Comparison of ENCODE assay signal across 17 mouse cellular contexts in genomic region chr6:31123342-31123990, GRCm38 (mm10).
DNase-seq lines count a peak whose midpoint lies in the region; ATAC-seq and TF ChIP-seq lines count a peak whose summit lies in the region.
"Had no signal": no experiment of that assay in that cellular context is flagged by ENCODE, and none has a peak within 500 bp of the region (broad histone marks: within the 10 kb centered on the region; RNA-seq: fewer than 3 reads in every experiment).

No protein-coding gene starts in this region.

- no peaks in the 10 kb centered on the region for H3K9me3 ChIP-seq in MEL (replicated peaks; ENCODE audit: insufficient read depth, low read length)
- H3K9me3 ChIP-seq in liver, embryonic 11.5 days (ENCODE audit: control insufficient read depth, low read length) = no peaks in the 10 kb centered on the region
- H3K9me3 ChIP-seq: embryonic facial prominence, embryonic 10.5 days; forebrain, embryonic 15.5 days; hindbrain, embryonic 13.5 days; limb, embryonic 12.5 days; neural tube, embryonic 15.5 days had no signal

- 0 out of 2 replicates have a peak overlapping the region, but pooled peaks have one; percentile 6 for H3K27ac ChIP-seq in liver, adult 2 months (replicated peaks; ENCODE audit: insufficient read depth, low read depth, low read length)
- H3K27ac ChIP-seq in MEL (ENCODE audit: control insufficient read depth, low read depth, low read length) = no peak overlapping the region
- 0 out of 2 replicates have a peak overlapping the region, but pooled peaks have one; percentile 11 for H3K27ac ChIP-seq in liver, embryonic 11.5 days (ENCODE audit: low read depth, low read length)
- H3K27ac ChIP-seq: embryonic facial prominence, embryonic 10.5 days; forebrain, embryonic 15.5 days; hindbrain, embryonic 13.5 days; limb, embryonic 12.5 days; neural tube, embryonic 15.5 days had no signal

- no peak overlapping the region for H3K9ac ChIP-seq in liver, adult 2 months (ENCODE audit: low read depth, low read length)
- peak overlapping the region; percentile 27 for H3K9ac ChIP-seq in MEL (ENCODE audit: control insufficient read depth, low read depth, low read length, poor library complexity, severe bottlenecking)
- peak overlapping the region; percentile 2 for H3K9ac ChIP-seq in liver, embryonic 11.5 days (ENCODE audit: low read depth, low read length)
- H3K9ac ChIP-seq: forebrain, embryonic 15.5 days; hindbrain, embryonic 13.5 days; limb, embryonic 12.5 days; neural tube, embryonic 15.5 days had no signal

- no peak for TF ChIP-seq RAD21 in MEL (IDR thresholded peaks at IDR 0.05; ENCODE audit: low read depth, low read length)

- no peak overlapping the region for H3K4me3 ChIP-seq in liver, adult 2 months (ENCODE audit: insufficient read depth, low read depth, low read length)
- H3K4me3 ChIP-seq in MEL (ENCODE audit: control insufficient read depth in 1 of 2, insufficient read depth in 1 of 2, low read depth in 2 of 2, low read length in 2 of 2) (no peak overlapping the region; a peak in 2 of 4 replicates), myocyte (peak overlapping the region; percentile 86)
- H3K4me3 ChIP-seq in liver, embryonic 11.5 days (ENCODE audit: low read depth, low read length) = no peak overlapping the region
- H3K4me3 ChIP-seq: embryonic facial prominence, embryonic 10.5 days; erythroblast, embryonic 14.5 days; forebrain, embryonic 15.5 days; hindbrain, embryonic 13.5 days; limb, embryonic 12.5 days; neural tube, embryonic 15.5 days had no signal

- no peak for TF ChIP-seq EP300 in MEL (IDR thresholded peaks at IDR 0.05; ENCODE audit: low read depth in 1 of 2, low read length in 2 of 2)

- H3K79me2 ChIP-seq in liver, adult 2 months (ENCODE audit: control insufficient read depth, insufficient read depth, low read length) = peaks cover 58% of the 10 kb centered on the region
- H3K79me2 ChIP-seq in MEL (ENCODE audit: control insufficient read depth, insufficient read depth, low read length, poor library complexity) = peaks cover 54% of the 10 kb centered on the region
- H3K79me2 ChIP-seq in myocyte (ENCODE audit: control insufficient read depth, insufficient read depth) = peaks cover 82% of the 10 kb centered on the region

- no peaks in the 10 kb centered on the region for H3K27me3 ChIP-seq in liver, adult 2 months (ENCODE audit: control insufficient read depth, insufficient read depth, low read length)
- H3K27me3 ChIP-seq in MEL (ENCODE audit: control insufficient read depth in 1 of 2, insufficient read depth in 2 of 2, low read length in 2 of 2) (no peaks in the 10 kb centered on the region), myocyte (ENCODE audit: control insufficient read depth, insufficient read depth, insufficient read length) (no peaks in the 10 kb centered on the region)
- no peaks in the 10 kb centered on the region for H3K27me3 ChIP-seq in liver, embryonic 11.5 days (replicated peaks; ENCODE audit: control insufficient read depth, insufficient read depth, low read length)
- H3K27me3 ChIP-seq: forebrain, embryonic 15.5 days; hindbrain, embryonic 13.5 days; limb, embryonic 12.5 days; neural tube, embryonic 15.5 days had no signal

- H3ac ChIP-seq in myocyte (ENCODE audit: control insufficient read depth, insufficient read length) = peak overlapping the region; percentile 43

- H3K4me1 ChIP-seq in liver, adult 2 months (ENCODE audit: control insufficient read depth, insufficient read depth, low read length) = peaks cover 28% of the 10 kb centered on the region
- peaks cover 9 to 20% of the 10 kb centered on the region in 2 experiments for H3K4me1 ChIP-seq in MEL (ENCODE audit: control insufficient read depth in 1 of 2, insufficient read depth in 2 of 2, low read length in 2 of 2)
- H3K4me1 ChIP-seq in liver, embryonic 11.5 days (replicated peaks; ENCODE audit: control insufficient read depth, insufficient read depth, low read length) = peaks cover 2% of the 10 kb centered on the region; the same call in 1 of the 2 replicates

- DNase-seq in liver, adult 2 months (ENCODE audit: extremely low read depth, low read depth, low spot score) = no peak
- no peak for DNase-seq in liver
- no peak for DNase-seq in MEL (ENCODE audit: low read depth, low spot score)
- no peak for DNase-seq in liver, embryonic 11.5 days (ENCODE audit: low spot score)
- DNase-seq in neural tube, embryonic 10.5 days (ENCODE audit: extremely low spot score, low spot score) = no peak
- no peak for DNase-seq in layer of hippocampus, postnatal 36 days
- DNase-seq: cerebellum, adult 11 months; heart, postnatal 14 days; thymus, adult 2 months had no signal

- 85% methylated on average over 4 of the region's 4 CpGs for WGBS in liver, adult 2 months
- 76% methylated on average over 4 of the region's 4 CpGs for WGBS in liver, embryonic 11.5 days

- TF ChIP-seq CTCF in liver, adult 2 months (IDR thresholded peaks at IDR 0.05; ENCODE audit: low read depth, low read length) = no peak
- TF ChIP-seq CTCF in MEL (IDR thresholded peaks at IDR 0.05 in 2 of 3, conservative IDR thresholded peaks at IDR 0.05 in 1 of 3; ENCODE audit: control insufficient read depth in 1 of 3, insufficient read depth in 1 of 3, low read depth in 2 of 3, low read length in 3 of 3, poor library complexity in 1 of 3, severe bottlenecking in 1 of 3) = no peak

- peak overlapping the region; percentile 67 for H3K4me2 ChIP-seq in liver, embryonic 11.5 days
- peak overlapping the region; percentile 98 for H3K4me2 ChIP-seq in myocyte (ENCODE audit: low read depth)
- H3K4me2 ChIP-seq: forebrain, embryonic 15.5 days; hindbrain, embryonic 13.5 days; limb, embryonic 12.5 days; neural tube, embryonic 15.5 days had no signal

- ATAC-seq in liver, embryonic 11.5 days (replicated peaks; ENCODE audit: low FRiP score) = no peak
- ATAC-seq: forebrain, embryonic 15.5 days; intestine, embryonic 16.5 days had no signal

- TF ChIP-seq POLR2A in liver, adult 2 months (IDR thresholded peaks at IDR 0.05; ENCODE audit: extremely low read depth, insufficient read depth, low read length) = no peak
- TF ChIP-seq POLR2A in MEL (IDR thresholded peaks at IDR 0.05; ENCODE audit: control insufficient read depth in 1 of 2, insufficient read depth in 1 of 2, low read depth in 1 of 2, low read length in 2 of 2, poor library complexity in 1 of 2) (0 out of 4 replicates have a peak, but pooled peaks of 1 of the 2 experiments have one; percentile 25), myocyte (IDR thresholded peaks at IDR 0.05; ENCODE audit: insufficient read length, low read depth) (no peak)

- peaks cover 11% of the 10 kb centered on the region; the same call in 1 of the 2 replicates for H3K36me3 ChIP-seq in liver, adult 2 months (ENCODE audit: control insufficient read depth, insufficient read depth, low read length)
- H3K36me3 ChIP-seq in MEL (ENCODE audit: control insufficient read depth in 1 of 2, insufficient read depth in 2 of 2, low read length in 2 of 2) (peaks cover 0 to 28% of the 10 kb centered on the region in 2 experiments; a peak in 3 of 4 replicates), myocyte (ENCODE audit: control insufficient read depth, insufficient read depth) (peaks cover 17% of the 10 kb centered on the region)
- no peaks in the 10 kb centered on the region for H3K36me3 ChIP-seq in liver, embryonic 11.5 days (ENCODE audit: control insufficient read depth, insufficient read depth, low read length)
- H3K36me3 ChIP-seq: embryonic facial prominence, embryonic 10.5 days; forebrain, embryonic 15.5 days; hindbrain, embryonic 13.5 days; limb, embryonic 12.5 days; neural tube, embryonic 15.5 days had no signal

TF ChIP-seq in MEL, 35 proteins besides CTCF, POLR2A, EP300 and RAD21:
- TF ChIP-seq SIN3A (IDR thresholded peaks at IDR 0.05; ENCODE audit: low read length) (0 out of 2 replicates have a peak, but pooled peaks have one; percentile 16), JUND (IDR thresholded peaks at IDR 0.05; ENCODE audit: low read depth, low read length) (no peak)

TF ChIP-seq in myocyte, 11 proteins besides CTCF, POLR2A, EP300 and RAD21:
- TF ChIP-seq REST (IDR thresholded peaks at IDR 0.05; ENCODE audit: insufficient read depth, insufficient read length) (no peak), USF1 (IDR thresholded peaks at IDR 0.05; ENCODE audit: low read depth) (no peak), MAX (IDR thresholded peaks at IDR 0.05; ENCODE audit: low read depth) (no peak), TCF3 (IDR thresholded peaks at IDR 0.05; ENCODE audit: insufficient read length, low read depth) (no peak), CEBPB (IDR thresholded peaks at IDR 0.05; ENCODE audit: insufficient read depth, poor library complexity, severe bottlenecking) (no peak)
